Mouse (Mus musculus) adipocyte (in vitro differentiated cells): ENCODE data around the gene Galnt2.
A peak's percentile ranks its signal among the peaks of the same experiment; 100 is the strongest.

Experiments
- DNase-seq: peaks from one replicate; pipeline ENCODE4 v3.0.0-alpha.2; 2016; ENCODE audit warnings: low spot score

The Galnt2 gene

GRCm38 (mm10) chr8:124328259-124328658, 97.1 kb downstream of the Galnt2 start:
- no peak for DNase-seq

- no peak for DNase-seq
Measured at GRCm38 (mm10) chr8:124329690-124330089, 98.5 kb downstream of the Galnt2 start.

- no peak for DNase-seq
Measured at GRCm38 (mm10) chr8:124330433-124330832, 99.2 kb downstream of the Galnt2 start.

DNA sequence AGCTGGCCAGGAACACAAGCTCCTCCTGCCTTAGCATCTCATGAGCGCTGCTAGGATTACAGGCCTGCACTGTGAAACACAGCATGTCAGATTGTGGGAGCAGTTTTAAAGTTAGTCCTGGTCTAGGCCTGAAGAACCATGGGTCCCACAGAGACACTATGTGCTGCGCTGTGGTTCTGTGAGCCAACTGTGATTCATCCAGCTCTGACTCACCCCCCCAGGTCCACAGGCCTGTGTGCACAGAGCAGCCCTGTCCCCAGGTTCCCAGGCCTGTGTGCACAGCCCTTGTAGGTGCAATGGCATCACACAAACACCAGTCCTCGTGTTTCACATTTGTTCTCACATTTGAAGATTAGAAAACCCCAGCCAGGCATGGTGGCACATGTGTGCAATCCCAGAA, 99.9 kb downstream of the Galnt2 start:
- DNase-seq, result no peak

DNA sequence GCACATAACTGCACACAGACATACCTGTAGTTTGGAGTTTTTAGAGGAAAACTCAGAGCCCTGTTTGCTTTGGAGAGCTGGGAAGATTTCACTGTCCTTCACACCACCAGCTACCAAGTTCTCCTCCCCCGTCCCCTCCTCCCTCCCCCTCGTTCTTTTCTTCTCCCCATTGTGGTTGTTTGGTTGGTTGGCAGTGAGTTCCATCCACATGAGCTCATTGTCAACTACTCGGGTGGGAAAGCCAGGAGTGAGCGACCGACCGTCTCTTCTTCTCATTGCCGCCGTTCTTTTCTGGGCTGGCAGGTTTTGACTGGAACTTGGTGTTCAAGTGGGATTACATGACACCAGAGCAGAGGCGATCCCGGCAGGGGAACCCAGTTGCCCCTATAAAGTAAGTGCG, 100.5 kb downstream of the Galnt2 start:
- DNase-seq, result no peak

DNA sequence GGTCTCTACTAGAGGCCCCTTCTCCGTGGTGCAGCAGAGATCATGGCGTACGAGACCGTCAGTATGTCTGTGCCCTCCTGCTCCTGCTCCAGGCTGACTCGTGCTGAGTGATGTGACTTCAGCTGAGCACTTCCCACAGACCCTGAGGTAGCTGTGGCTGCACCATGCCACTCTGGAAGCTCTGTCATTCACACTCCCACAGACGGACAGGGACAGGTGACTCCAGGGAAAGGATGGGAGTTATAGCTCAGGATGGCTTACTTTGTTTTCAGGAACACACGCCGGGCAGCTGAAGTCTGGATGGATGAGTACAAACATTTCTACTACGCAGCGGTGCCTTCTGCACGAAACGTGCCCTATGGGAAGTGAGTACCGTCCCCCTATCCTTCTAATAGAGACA, 105.1 kb downstream of the Galnt2 start:
- DNase-seq, result no peak

GRCm38 (mm10) chr8:124339742-124340141, 108.6 kb downstream of the Galnt2 start:
- DNase-seq, result no peak

DNA sequence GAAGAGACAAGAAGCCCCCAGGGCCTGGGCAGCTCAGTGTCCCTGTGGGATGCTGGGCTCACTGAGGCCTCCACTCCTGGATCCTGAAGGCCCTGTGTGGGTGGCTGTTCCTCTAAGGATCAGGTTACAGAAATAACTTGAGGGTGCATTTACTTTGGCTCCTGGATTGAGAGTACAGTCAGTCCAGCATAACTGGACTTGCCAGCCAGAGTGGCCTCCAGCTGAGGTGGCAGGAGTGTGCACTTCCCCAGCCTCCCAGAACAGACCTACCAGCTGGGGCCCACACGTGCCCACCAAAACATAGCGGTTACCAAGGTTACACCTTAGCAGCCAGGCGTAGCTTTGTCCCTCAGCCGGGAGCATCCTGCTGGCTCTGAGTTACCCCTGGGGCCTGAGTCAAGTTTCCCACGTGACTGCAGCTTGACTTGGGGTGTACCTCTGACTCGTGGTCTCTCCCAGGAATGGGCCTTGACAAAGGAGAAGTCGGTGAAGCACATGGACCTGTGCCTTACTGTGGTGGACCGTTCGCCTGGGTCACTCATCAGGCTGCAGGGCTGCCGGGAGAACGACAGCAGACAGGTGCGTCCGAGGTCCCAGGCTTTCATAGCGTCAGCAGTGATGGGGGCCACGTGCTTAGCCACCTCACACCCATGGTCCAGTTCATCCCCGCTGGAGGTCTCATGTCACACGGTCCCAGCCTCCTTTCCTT, 109.3 kb downstream of the Galnt2 start:
- no peak for DNase-seq

GRCm38 (mm10) chr8:124343151-124343550, 112.0 kb downstream of the Galnt2 start:
- no peak for DNase-seq

DNA sequence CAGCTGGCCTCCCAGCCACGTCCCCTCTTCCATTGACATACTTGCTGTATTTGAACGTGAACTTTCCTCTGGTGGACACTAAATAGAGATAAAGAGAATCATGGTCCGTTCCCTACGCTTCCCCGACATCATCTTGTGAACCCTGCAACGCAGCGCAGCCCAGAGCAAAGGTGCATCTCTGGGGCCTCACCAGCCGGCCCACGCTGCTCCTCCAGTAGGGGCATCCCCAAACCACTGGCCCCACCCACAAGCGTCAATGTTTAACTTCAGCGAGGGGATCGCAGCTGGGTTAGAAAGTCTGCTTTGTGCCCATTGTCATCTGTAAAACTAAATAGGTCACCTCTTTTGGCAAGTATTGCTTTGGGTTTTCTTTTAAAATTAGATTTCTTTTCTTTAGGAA, 112.8 kb downstream of the Galnt2 start:
- DNase-seq, result no peak

DNA sequence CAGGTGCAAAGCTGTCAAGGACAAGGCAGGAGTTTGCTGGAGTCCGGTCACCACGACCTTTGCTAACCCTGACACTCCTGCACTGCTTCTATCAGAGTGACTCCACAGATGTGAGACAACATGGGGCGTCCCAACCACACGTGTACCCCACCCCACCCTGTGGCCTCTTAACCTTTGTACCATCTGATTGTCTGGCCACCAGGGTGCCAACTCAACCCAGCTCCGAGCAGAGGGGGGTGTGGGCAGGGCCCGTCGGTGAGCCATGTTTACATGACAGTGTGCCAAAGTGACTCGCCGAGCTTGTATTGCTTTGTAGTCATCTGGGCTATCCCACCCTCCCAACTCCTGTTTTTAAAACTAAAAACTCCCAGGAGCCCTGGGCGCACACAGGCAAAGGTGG, 113.9 kb downstream of the Galnt2 start:
- peak; percentile 15 for DNase-seq

DNA sequence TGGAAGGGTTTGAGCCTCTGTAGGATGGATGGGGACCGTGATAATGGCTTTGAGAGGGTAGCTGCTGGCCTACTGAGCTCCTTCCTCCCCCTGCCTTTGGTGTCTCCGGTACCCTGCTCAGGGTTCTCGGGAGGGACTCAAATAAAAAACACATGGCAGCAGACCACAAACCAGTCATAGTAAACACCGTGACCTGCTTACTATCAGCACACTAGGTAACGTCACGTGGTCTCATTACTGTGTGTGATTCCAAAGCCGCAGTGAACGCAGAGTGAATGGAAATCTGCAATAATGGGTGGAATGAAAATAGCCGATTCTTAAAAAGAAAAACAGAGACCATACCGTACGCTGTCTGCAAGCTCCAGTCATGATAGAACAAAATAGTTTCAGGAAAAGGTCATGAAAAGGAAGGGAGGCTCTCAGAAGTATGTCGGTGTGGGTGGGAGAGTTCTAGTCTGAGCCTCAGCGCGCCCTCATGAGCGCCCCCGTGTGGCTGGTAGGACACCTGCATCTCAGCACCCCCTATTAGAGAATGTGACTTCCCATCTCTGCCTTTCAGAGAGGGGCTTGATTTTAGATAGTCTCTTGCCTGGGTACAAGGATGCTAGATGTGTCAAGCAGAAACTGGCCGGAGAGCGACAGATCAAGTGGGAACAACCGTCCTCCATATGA, 115.8 kb downstream of the Galnt2 start:
- peak; percentile 53 for DNase-seq

DNA sequence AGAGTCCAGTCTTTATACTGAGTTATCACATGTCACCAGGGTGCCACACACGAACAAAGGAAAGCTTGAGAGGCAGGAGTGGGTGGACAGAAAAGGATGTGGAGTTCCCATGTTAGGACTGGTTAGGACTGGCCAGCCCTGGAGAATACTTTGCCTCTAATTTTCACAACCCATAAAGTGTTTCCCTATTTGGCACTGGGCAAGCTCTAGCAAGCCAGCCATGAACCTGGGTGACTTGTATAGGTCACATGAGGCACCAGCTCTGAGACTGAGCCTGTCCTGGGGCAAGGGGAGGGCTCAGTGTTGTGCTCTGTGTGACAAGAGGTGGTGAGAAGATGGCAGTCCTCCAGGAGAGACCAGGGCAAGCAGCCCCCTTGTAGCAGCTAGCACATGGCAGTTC, 116.9 kb downstream of the Galnt2 start:
- DNase-seq, result peak; percentile 84

DNA sequence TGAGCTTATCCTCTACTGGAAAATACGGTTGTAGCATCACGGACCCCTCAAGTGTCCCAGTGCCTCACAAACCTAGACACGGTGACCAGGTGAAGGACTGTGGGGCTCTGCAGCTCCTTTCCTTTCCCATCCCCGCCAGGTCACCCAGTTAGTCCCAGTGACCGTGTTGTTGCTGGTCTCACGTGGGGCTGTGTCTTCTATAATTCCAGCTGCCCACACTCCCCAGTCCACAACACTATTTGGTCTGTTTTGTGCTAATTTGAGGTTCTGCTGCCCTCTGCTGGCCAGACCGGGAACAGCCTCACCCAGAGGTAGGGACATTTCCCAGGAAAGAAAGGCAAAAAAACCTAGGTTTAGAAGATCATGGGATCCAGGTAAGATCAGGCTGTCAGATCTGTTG, 118.5 kb downstream of the Galnt2 start:
- DNase-seq, result peak; percentile 85

DNA sequence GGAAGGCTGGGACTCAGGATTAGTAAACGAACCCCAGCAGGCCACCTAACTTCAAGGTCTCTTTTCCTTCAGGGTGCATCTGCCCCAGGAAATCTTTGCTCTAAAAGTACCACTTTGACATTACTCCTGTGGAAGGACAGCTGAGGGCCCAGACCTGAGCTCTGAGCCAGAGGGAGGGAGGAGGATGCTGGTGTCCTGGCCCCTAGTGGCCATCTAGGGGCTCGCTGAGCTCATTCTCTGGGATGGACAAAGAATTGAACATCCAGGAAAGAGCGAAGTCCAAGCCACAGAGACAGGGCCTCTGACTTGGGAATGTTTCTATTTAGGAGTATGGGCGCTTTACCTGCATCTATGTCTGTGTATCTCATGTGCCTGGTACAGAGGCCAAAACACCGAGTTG, 120.4 kb downstream of the Galnt2 start:
- DNase-seq, result no peak

DNA sequence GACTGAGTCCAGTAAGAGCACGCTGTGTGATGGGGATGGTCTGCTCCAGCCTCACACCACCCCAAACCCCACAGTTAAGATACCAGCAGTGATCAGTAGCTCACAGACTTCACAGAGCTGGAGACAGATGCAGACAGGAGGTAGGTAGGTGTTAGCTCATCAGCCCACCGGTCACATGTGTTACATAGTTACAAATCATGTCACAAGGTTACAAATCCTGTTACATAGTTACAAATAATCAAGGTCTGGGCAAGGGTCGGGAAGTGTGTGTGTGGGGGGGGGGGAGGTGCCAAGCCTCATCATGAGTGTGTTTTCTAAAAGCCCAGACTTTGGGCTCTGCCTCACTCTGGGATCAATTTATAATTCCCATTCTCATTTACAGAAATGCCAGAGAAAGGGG, 129.7 kb downstream of the Galnt2 start:
- DNase-seq, result no peak

- DNase-seq, result no peak
Measured at GRCm38 (mm10) chr8:124361773-124362427, 130.7 kb downstream of the Galnt2 start.

GRCm38 (mm10) chr8:124362589-124362988, 131.4 kb downstream of the Galnt2 start:
- DNase-seq, result no peak

- no peak for DNase-seq
Measured at GRCm38 (mm10) chr8:124363337-124363736, 132.1 kb downstream of the Galnt2 start.

- peak; percentile 58 for DNase-seq
Measured at GRCm38 (mm10) chr8:124368213-124368612, 137.0 kb downstream of the Galnt2 start.

DNA sequence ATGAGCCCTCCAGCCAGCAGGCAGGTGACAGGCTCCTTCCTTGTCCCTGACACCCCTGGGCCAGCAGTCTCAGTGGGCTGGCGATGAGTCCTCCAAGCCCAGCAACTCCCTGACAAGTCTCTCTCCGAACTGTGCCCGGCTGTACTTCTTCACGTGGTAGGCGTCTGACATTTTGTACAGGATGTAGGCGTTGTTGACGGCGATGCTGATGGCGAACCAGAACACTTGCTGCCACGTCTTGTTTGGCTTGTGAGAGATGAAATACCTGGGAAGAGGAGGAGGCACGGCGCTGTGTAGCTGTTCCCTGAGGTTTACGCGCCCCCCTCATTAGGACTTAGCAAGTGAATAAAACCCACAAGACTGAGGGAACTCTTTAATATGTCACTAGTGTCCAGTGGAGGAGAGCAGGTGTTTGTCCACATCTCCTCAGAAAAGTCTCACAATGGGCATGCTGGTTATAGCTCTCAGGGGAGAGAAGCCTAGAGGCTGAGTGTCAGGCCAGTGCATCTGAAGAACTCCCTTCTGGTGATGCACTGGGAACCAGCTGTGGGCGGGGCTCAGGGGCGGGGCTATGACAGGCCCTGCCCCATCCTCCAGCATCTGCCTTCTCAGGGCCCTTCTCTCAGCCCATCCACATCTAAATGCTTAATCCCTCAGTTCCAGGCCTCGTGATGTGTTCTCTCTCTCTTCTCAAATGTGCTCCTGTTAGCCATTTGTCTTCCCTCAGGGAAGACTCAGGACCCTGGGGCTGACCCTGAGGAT, 139.4 kb downstream of the Galnt2 start:
- no peak for DNase-seq

DNA sequence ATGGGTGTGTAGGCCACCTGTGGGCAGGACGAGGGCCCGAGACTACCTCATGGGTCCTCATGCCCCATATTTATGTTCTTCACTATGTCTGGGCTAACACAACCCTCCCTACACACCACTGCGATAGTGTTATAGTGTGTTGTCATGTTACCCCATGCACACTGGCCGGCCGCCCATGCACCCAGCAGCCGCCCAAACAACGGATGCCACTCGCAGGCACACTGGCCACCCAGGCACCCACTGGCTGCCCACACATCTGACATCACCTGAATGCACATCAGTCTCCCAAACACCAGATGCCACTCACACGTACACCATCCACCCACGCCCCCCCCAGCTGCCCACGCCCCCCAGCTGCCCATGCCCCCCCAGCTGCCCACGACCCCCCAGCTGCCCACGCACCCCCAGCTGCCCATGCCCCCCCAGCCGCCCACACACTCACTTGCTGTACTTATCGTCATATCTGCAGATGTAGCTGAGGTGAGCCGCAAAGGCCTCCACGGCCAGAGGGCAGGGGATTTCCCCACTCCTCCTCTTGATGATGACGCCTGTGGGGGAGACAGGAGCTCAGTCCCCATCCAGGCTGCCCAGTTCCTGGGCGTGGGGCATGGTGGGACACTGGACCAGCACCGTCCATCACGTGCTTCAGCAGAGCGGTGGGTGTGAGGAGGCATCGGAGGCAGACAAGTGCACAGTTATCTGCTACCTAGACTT, 140.4 kb downstream of the Galnt2 start:
- no peak for DNase-seq
